22 mouse cellular contexts compared by ENCODE assay signal in the genomic region with DNA sequence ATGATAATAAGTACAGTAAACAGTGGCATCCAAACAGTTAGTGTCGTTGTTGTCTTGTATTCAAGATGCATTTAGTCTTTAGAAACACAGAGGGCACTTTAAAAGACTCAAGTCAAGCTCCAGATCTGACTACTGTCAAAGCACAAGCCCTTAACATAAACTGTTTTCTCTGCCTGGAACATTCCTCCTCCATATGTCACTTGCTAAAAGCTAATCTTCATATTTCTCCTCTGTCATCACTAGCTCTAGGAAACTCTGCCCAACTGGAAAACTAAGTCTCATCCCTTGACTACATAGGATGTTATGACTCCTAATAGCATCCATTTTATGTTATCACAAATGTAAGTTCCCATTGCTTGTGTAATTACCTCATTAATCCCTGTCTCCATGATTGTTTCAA.
"Had no signal": no experiment of that assay in that cellular context is flagged by ENCODE, and none has a peak within 500 bp of the region (broad histone marks: within the 10 kb centered on the region; RNA-seq: fewer than 3 reads in every experiment).

No protein-coding gene starts in this region.

- H3K9me3 ChIP-seq: heart, embryonic 10.5 days; heart, embryonic 12.5 days; hindbrain, embryonic 13.5 days; hindbrain, embryonic 15.5 days; limb, embryonic 10.5 days; limb, embryonic 12.5 days had no signal

- H3K36me3 ChIP-seq: heart, embryonic 10.5 days; heart, embryonic 12.5 days; hindbrain, embryonic 13.5 days; hindbrain, embryonic 15.5 days; limb, embryonic 10.5 days; limb, embryonic 12.5 days had no signal

- H3K27me3 ChIP-seq: heart, embryonic 12.5 days; hindbrain, embryonic 13.5 days; hindbrain, embryonic 15.5 days; limb, embryonic 12.5 days had no signal

- H3K4me2 ChIP-seq: heart, embryonic 12.5 days; hindbrain, embryonic 13.5 days; hindbrain, embryonic 15.5 days; limb, embryonic 12.5 days; liver, embryonic 11.5 days had no signal

- DNase-seq: gastrocnemius, postnatal 14 days; gastrocnemius, postnatal 36 days; heart, adult 18-20 months; heart, postnatal 14 days; heart, postnatal 36 days; kidney, adult 18-20 months; kidney, adult 8-10 months; kidney, postnatal 10 days; kidney, postnatal 25 days; kidney, postnatal 4 days; liver had no signal

- ATAC-seq: hindbrain, postnatal 0 days; intestine, embryonic 16.5 days had no signal

- H3K27ac ChIP-seq: heart, embryonic 10.5 days; hindbrain, embryonic 13.5 days; hindbrain, embryonic 15.5 days; hindbrain, postnatal 0 days; layer of hippocampus, adult 2 months; left cerebral cortex, adult 2 months; limb, embryonic 10.5 days; limb, embryonic 12.5 days had no signal

- H3K4me3 ChIP-seq: heart, embryonic 10.5 days; heart, embryonic 12.5 days; hindbrain, embryonic 13.5 days; hindbrain, embryonic 15.5 days; layer of hippocampus, adult 2 months; left cerebral cortex, adult 2 months; limb, embryonic 10.5 days; limb, embryonic 12.5 days had no signal

- H3K9ac ChIP-seq: heart, embryonic 12.5 days; hindbrain, embryonic 13.5 days; hindbrain, embryonic 15.5 days; limb, embryonic 12.5 days had no signal

- H3K4me1 ChIP-seq: heart, embryonic 10.5 days; heart, embryonic 12.5 days; hindbrain, embryonic 13.5 days; hindbrain, embryonic 15.5 days; limb, embryonic 10.5 days; limb, embryonic 12.5 days had no signal
